24 mouse cellular contexts compared by ENCODE assay signal in genomic region chr17:27364899-27365298, GRCm38 (mm10).
DNase-seq lines count a peak whose midpoint lies in the region; ATAC-seq and TF ChIP-seq lines count a peak whose summit lies in the region.
"Had no signal": no experiment of that assay in that cellular context is flagged by ENCODE, and none has a peak within 500 bp of the region (broad histone marks: within the 10 kb centered on the region; RNA-seq: fewer than 3 reads in every experiment).

No protein-coding gene starts in this region.

- no peaks in the 10 kb centered on the region for H3K27me3 ChIP-seq in heart, adult 2 months (ENCODE audit: control insufficient read depth, insufficient read depth, low read length)
- H3K27me3 ChIP-seq: forebrain, embryonic 13.5 days; heart, embryonic 12.5 days; limb, embryonic 15.5 days; liver, embryonic 15.5 days; midbrain, embryonic 15.5 days; stomach, embryonic 15.5 days had no signal

- no peaks in the 10 kb centered on the region for H3K36me3 ChIP-seq in heart, adult 2 months (ENCODE audit: control insufficient read depth, insufficient read depth, low read length)
- H3K36me3 ChIP-seq: heart, embryonic 12.5 days; limb, embryonic 15.5 days; liver, embryonic 15.5 days; midbrain, embryonic 15.5 days; stomach, embryonic 15.5 days had no signal

- no peak overlapping the region for H3K4me3 ChIP-seq in heart, adult 2 months
- H3K4me3 ChIP-seq: forebrain, embryonic 13.5 days; heart, embryonic 12.5 days; layer of hippocampus, adult 2 months; limb, embryonic 15.5 days; liver, embryonic 15.5 days; midbrain, embryonic 15.5 days; stomach, embryonic 15.5 days had no signal

- TF ChIP-seq EP300 in heart, adult 2 months (IDR thresholded peaks at IDR 0.05; ENCODE audit: insufficient read depth, low read depth, low read length) = no peak

- no peaks in the 10 kb centered on the region for H3K79me2 ChIP-seq in heart, adult 2 months (replicated peaks; ENCODE audit: control insufficient read depth, insufficient read depth, low read length)

- peak; percentile 50 for DNase-seq in CD4-positive, CD25-positive, alpha-beta regulatory T cell, adult 2 months (ENCODE audit: low read depth, low spot score)
- DNase-seq in thymus, postnatal 25 days = peak; percentile 48
- no peak for DNase-seq in heart, adult 2 months
- DNase-seq in gastrocnemius, adult 8-10 months (ENCODE audit: low spot score in 2 of 2) = no peak
- DNase-seq in heart, postnatal 10 days = no peak
- DNase-seq: adrenal gland, postnatal 36 days; cerebellum, adult 18-20 months; cerebellum, postnatal 25 days; gastrocnemius, postnatal 14 days; heart, postnatal 36 days; kidney, adult 18-20 months; kidney, postnatal 10 days; lung, postnatal 10 days; right cerebral cortex, postnatal 14 days had no signal

- no peak for TF ChIP-seq POLR2A in heart, adult 2 months (IDR thresholded peaks at IDR 0.05; ENCODE audit: insufficient read depth, low read depth, low read length)

- intact Hi-C loops in heart, adult 2 months (cut with DNase I) = no loop called here
- intact Hi-C loops in heart, postnatal 10 days (cut with DNase I) = no loop called here

- H3K27ac ChIP-seq in heart, adult 2 months = no peak overlapping the region
- H3K27ac ChIP-seq: forebrain, embryonic 13.5 days; layer of hippocampus, adult 2 months; limb, embryonic 15.5 days; liver, embryonic 15.5 days; midbrain, embryonic 15.5 days; stomach, embryonic 15.5 days had no signal

- WGBS in heart, adult 2 months = 91% methylated on average over 6 of the region's 6 CpGs

- H3K4me1 ChIP-seq in heart, adult 2 months (ENCODE audit: control insufficient read depth, insufficient read depth, low read length) = no peaks in the 10 kb centered on the region; the same call in 1 of the 2 replicates
- H3K4me1 ChIP-seq: heart, embryonic 12.5 days; limb, embryonic 15.5 days; liver, embryonic 15.5 days; stomach, embryonic 15.5 days had no signal

- no peak overlapping the region for H3K9ac ChIP-seq in heart, adult 2 months (ENCODE audit: low read depth, low read length)
- H3K9ac ChIP-seq: forebrain, embryonic 13.5 days; heart, embryonic 12.5 days; limb, embryonic 15.5 days; liver, embryonic 15.5 days; midbrain, embryonic 15.5 days; stomach, embryonic 15.5 days had no signal

- peak; percentile 47 for ATAC-seq in activated CD4-positive, CD25-positive, alpha-beta regulatory T cell, adult 4 months
- ATAC-seq in megakaryocyte progenitor cell, adult 5-6 weeks (replicated peaks; ENCODE audit: poor library complexity) = peak; percentile 60
- ATAC-seq: forebrain, embryonic 13.5 days; hindbrain, embryonic 16.5 days; midbrain, embryonic 15.5 days had no signal

- no peak for TF ChIP-seq CTCF in heart, adult 2 months (IDR thresholded peaks at IDR 0.05)

Comparison
In these comparisons a context has a peak if more than half of its experiments do, and no peak if none do; other contexts are left out.
1. DNase-seq: peak in CD4-positive, CD25-positive, alpha-beta regulatory T cell, adult 2 months (single experiment) and thymus, postnatal 25 days (single experiment); none in heart, adult 2 months (0 of 2), gastrocnemius, adult 8-10 months (0 of 2) and heart, postnatal 10 days (0 of 2).